Mouse (Mus musculus) right cerebral cortex, postnatal 10 days (tissue): ENCODE results near the gene Mapk8ip2.
A peak's percentile ranks its signal among the peaks of the same experiment; 100 is the strongest.
"Not testable (repeated sequence)": the region's sequence is repeated elsewhere in the genome, so short reads cannot be mapped to it uniquely, and the experiment has no call there.

Source experiments
- DNase-seq, 2 experiments: peaks; one replicate each; pipeline ENCODE4 v3.0.0; 2021; ENCODE audit warnings: low spot score in 2 of 2

Mapk8ip2 gene

GRCm38 (mm10) chr15:89453865-89454478 is at the start of gene Mapk8ip2:
TSS of gene Mapk8ip2 (plus strand) at chr15:89453913.
- DNase-seq, result peak; percentile 77 to 79

DNA sequence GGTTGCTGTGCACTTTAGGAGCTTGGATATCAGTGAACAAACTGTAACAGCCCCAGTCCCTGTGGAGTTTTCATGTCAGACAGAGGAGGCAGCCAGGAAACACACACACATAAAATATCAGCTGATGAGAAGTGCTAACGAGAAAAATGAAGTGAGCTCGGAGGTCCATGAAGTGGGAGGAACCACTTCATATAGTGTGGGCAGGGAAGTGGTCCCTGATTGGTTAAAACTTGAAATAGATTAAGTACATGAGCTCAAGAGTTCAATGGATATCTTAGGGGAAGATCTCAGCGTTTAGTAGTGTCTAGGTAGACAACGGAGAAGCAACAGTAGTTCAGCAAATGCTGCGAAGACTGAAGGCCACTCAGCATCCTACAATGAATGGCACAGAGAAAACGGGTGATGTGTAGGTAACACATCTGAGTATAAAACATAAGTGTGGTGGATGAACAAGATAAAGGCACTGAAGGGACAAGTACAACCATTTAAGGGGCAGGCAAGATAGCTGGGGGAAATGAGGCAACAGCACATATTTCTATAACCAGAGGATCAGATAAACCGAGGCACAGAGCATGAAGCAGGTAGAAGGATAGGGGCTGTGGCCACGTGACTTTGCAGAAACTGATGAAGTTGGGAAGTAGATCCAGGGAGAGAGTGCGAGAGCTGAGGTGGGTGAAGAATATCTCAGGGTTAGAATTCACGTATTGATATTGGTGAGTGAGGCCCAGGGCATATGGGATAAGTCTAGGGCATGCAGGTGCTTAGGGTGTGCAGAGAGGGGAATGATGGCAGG is 48.7 kb upstream of the Mapk8ip2 start:
- no peak for DNase-seq

DNA sequence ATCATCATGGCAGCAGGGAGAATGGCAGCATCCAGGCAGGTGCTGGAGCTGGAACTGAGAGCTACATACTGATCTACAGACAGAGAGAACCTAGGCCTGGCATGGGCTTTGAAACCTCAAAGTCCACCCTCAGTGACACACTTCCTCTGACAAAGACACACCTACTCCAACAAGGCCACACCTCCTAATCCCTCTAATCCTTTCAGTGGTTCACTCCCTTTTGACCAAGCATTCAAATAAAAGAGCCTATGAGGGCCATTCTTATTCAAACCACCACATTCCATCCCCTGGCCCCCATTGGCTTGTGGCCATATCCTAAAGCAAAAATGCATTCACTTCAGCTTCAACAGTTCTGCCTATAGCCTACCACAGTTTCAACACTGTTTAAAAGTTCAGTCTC is 47.0 kb upstream of the Mapk8ip2 start:
- no peak for DNase-seq

DNA sequence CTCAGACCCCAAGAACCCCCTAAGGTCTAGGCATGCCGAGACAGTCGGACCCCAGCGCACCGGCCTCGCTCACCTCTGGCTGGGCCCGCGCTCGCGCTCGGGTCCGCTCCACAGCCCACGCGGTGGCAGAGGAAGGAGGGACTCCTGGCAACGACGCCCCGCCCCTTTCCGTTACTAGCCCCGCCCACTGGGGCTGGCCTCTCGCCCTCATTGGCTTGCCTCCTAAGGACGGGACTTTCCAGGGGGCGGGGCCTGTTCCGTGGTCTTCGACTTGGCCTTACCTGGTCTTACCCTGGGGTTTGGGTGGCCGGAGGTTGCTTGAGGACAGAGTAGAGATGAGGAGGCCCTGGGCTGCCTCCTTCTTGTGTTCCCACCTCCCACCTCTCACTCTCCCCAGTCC is 43.6 kb upstream of the Mapk8ip2 start, which contains the start of gene Syce3:
Gene Syce3 (minus strand): TSS at position 386 of the 400 bp plus-strand sequence.
- DNase-seq, result no peak

DNA sequence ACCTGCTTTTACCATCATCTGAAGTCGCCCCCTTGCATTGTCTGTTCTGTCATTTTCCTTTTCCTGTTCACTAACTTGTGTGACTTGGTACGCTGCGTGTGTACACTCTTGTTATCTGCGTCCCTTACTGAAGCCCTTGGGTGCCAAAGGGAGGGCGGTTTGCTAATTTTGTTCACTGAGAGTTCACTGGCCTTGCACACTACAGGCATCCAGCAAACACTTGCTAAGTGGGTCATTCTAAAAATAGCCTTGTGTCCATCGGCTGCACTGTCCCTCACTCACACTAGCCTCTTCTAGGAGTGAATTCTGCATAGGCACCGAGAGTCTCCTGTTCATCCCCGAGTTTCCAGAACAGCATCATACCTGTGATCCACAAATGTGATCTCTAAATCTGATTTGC is 38.4 kb upstream of the Mapk8ip2 start:
- DNase-seq, result no peak

- DNase-seq, result no peak
Observed at GRCm38 (mm10) chr15:89421938-89422337, 31.8 kb upstream of the Mapk8ip2 start.

- no peak for DNase-seq
Observed at GRCm38 (mm10) chr15:89424621-89425020, 29.1 kb upstream of the Mapk8ip2 start.

GRCm38 (mm10) chr15:89425711-89426121 is 28.0 kb upstream of the Mapk8ip2 start, which contains the start of gene Cpt1b:
TSS of gene Cpt1b (minus strand) at chr15:89425863.
- DNase-seq, result no peak

DNA sequence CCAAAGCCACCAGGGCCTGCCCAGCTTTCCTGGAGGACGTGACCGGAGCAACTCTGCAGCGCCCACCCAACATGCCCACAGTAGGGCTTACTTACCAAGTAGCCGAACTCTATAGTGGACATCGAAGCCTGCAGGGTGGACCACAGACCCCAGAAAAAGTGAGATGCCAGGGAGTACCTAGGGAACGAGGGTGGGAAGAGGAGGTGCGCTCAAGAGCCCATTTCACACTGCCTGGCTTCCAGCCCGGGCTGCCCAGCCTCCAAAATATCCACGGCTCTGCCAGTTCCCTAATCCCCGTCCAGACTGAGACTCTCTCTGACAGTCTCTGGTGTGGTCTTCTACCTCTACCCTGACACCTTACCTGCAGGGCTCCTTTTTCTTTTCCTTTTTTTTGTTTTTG is 27.0 kb upstream of the Mapk8ip2 start:
- DNase-seq, result no peak

DNA sequence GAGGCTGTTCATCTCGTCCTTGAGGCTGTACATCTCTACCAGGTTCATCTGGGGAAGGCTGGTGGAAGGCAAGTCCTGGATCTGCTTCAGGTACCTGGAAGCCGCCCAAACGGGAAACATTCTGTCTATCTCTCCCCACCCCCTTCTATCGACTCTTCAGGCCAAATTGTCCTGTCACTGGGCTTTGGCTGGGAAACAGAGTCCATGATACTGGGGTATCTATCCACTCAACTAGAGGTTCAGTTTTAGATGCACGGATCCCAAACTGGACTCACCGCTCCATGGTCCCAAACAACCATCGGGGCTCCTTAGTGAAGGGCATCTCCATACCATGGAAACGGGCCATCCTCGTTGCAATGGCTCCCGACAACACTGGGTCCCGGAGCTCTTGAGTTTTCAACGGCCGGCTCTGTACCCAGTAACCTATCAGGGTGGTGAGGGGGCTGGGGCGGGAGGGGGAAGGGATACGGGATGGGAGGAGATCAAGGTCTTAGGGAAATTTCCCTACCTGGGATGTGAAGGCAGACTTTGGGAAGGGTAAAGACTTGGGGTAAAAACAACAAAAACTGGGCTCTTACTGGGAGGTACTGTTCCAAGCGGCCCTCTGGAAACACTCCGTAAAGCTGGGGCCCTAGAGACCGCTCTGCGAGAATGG is 25.4 kb upstream of the Mapk8ip2 start:
- DNase-seq, result no peak

DNA sequence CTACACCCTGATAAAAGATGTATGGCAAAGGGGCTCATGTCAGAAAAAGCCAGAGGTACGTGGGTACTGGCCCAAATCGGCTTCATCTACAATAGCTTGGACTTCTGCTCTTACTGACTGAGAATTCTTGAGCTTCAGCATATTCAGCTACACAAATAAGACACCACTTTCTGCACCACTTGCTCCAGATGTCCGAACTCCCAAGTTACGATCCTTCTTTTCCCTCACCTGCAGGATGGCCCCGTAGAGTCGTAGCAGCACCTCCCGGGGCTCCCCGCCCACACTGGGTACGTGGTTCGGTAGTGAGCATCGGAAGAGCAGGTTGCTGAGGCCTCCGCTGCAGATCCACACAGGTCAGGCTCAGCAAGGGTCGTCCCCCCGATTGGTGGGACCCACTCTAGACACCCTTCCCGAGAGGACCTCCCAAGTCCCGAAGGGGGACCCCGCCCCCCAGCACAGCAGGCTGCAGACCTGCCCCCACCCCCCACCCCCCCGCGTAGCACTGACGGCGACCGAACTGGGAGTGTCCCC is 24.8 kb upstream of the Mapk8ip2 start:
- DNase-seq, result no peak

GRCm38 (mm10) chr15:89429352-89430221 is 24.1 kb upstream of the Mapk8ip2 start, which contains the start of the genes C730034F03Rik, Gm44502 and Chkb:
TSS of gene C730034F03Rik (plus strand) at chr15:89429589.
TSS of gene Gm44502 (minus strand) at chr15:89429696.
TSS of gene Chkb (minus strand) at chr15:89429908.
- peak; percentile 96 to 98 for DNase-seq

GRCm38 (mm10) chr15:89430341-89430740 is 23.4 kb upstream of the Mapk8ip2 start:
- DNase-seq, result no peak

- DNase-seq, result not testable (repeated sequence)
Observed at GRCm38 (mm10) chr15:89430771-89431170, 22.9 kb upstream of the Mapk8ip2 start.

GRCm38 (mm10) chr15:89431271-89431670 is 22.4 kb upstream of the Mapk8ip2 start:
- DNase-seq, result no peak

GRCm38 (mm10) chr15:89431806-89432205 is 21.9 kb upstream of the Mapk8ip2 start:
- no peak for DNase-seq

DNA sequence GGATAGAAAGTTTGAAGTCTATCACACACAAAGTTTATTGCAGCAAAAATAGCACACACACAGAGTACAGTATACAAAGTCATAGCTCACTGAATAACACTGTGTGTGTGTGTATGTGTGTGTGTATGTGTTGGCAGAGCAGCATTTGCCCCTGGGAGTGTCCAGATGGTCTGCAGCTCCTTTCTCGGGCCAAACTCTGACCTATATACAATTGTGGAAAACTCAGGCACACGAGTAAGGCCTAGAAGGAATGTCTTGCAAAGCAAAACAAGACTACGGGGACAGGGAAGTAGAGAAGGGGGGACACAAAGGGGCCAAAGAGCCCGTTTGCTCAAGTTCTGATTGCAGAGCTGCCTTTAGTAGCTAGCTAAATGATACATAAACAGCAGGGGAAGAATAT is 20.8 kb upstream of the Mapk8ip2 start:
- no peak for DNase-seq

DNA sequence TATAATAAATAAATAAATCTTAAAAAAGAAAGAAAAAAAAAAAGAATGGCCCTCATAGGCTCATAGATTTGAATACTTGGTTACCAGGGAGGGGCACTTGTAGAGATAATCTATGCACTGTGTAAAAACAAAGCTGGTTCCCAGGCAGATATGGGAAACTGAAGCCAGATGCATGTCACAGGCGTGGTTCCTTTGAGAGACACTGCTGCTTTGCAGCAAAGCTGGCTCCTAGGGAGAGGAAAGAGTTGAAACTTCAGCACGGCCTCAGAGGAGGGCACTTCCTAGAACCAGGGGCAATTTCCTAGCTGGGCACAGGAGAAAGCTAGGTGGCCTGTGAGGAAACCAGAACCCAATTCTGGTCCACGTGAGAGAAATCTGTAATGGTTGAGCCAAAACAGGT is 19.6 kb upstream of the Mapk8ip2 start:
- no peak for DNase-seq

DNA sequence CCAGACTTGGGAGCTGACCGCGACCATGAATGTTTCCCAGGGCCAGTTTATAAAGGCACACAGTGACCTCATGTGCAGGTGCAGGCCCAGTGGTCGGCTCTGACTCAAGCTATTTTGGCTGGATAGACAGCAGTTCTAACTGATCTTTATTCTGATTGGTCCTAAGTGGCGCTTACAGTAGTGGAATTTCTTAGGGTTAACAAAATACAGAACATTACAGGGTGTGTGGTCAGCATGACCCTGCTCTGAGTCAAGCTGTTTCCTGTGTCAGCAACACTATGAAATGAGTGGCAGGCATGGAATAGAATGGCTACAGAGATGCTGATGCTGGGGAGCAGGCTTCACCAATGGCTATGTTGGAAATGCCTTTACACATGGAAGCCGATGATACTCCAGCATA is 17.8 kb upstream of the Mapk8ip2 start:
- no peak for DNase-seq

DNA sequence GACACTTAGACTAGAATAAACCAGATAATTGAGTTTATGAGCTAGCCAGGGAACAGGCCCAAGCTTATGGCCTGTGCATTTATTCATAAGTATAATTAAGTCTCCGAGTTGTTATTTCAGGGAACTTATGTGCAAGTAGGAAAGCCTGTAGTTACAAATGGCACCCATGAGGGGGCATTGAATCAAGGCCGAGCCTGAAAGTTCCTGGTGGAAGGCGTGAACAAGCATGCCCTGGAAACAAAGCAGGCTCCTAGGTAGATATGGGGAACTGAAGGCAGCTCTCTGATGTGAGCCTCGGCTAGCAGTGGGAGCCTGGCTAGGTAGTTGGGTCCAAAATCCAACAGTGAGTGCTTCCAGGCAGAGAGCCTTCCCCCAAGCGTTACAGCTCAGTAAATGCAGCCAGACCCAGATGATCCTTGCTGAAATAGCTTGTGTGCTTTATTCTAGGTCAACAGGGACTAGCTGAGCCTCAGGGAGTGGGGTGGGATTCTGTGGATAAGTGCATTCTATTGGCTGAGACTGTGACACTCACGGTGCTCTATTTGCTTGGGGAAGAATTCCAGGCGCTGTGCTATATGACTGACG is 11.1 kb upstream of the Mapk8ip2 start:
- peak in 1 of 2 experiments; percentile 29 for DNase-seq
